Mouse (Mus musculus): ENCODE results near the gene Samsn1.
"Not testable (repeated sequence)": the region's sequence is repeated elsewhere in the genome, so short reads cannot be mapped to it uniquely, and the experiment has no call there.

Samsn1 gene

DNA sequence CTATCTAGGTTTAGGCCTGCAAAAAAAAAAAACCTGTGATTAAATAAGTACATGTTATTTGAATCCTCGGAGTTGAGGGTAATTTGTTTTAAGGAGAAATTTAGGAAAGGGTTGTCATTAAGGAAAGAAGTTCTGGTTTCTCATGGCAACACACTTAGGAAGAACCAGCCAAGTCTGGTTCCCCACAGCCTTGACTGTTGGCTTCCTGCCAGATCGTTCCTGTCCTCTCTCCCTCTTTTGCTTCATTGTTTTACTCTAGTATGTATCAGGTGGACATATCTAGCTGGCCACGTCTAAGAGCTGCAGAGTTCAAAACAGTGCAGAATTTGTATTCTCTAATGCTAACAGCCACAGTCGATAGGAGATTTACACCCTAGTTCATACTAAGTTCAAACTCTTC, 146.2 kb downstream of the Samsn1 start:
- no peak for DNase-seq (ENCODE audit: low read depth)

DNA sequence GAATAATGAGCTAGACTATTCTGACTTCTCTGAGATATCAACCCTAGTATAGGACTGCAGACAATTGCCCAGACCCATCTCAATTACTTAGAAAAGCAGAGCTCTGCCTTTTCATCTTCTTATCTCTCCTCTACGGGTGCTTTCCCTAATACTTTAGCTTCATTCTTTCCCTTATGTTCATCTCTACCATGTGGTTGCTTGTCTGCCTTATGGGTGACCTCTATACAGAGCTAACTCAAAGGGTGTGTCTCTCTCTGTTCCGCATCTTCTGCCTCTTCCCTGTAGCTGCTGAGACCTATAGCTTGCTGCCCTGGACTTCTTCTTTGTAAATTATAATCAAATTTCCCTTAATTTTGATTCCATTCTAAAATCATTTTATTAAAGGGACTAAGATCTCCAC, 147.6 kb downstream of the Samsn1 start:
- DNase-seq (ENCODE audit: low read depth): no peak

DNA sequence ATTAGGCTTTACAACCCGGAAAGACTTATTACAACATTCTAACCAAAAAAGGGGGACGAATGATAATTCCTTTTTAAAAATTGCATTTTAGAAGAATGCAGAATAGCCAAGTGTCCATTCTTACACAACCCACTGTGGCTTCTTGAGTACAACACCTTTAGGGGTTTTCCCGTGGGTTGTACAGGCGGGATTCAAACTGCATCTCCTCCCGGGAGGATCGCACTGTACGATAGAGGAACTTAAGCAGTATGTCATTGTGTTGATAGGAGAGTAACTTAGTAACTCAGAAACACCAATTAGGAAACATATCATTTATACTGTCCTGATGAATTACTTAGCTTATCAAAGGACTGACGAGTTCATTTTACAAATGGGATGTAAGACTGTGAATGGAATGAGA, 149.8 kb downstream of the Samsn1 start:
- no peak for DNase-seq (ENCODE audit: low read depth)

- no peak for DNase-seq (ENCODE audit: low read depth)
Observed at GRCm38 (mm10) chr16:75867400-75867799, 154.7 kb downstream of the Samsn1 start.

- no peak for DNase-seq (ENCODE audit: low read depth)
Observed at GRCm38 (mm10) chr16:75865505-75865904, 156.6 kb downstream of the Samsn1 start.

- no peak for DNase-seq (ENCODE audit: low read depth)
Observed at GRCm38 (mm10) chr16:75864673-75865072, 157.4 kb downstream of the Samsn1 start.

DNA sequence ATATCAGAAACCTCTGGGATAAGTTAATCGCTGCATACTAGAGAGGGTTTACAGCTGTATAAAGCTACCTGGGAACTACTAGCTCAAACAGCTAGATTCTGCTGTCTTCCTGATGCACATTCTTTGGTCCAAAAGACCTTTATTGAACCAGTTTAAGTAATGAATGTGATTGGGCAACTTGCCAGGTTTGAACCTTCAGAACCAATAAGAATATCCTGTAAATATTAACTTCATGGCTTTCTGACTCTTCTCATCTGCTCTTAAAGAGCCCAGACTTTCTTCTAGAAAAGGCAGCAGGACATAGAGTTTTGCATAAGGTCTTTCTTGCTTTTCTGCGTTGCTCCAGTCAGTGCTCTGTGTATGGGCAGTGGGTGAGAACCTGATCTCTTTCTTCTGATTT, 165.7 kb downstream of the Samsn1 start:
- peak; percentile 32 for DNase-seq (ENCODE audit: low read depth)

DNA sequence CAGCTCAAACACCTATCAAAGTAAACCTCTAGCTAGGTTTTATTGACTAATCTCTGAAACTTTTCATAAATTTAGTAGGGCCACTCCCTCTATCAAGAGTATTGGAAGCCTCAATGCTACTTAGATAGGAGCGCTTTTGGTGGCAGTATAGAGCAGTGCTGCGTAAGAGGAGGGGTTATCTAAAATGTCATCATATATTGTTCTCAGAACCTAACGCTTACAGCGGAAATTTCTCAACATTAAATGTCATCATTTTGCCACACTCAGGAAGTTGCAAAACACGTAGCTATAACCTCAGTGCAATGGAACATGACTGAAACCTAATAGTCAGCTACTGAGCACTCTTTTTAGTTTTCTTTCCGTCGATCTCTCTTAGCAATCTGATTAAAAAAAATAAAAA, 166.7 kb downstream of the Samsn1 start:
- DNase-seq (ENCODE audit: low read depth): peak; percentile 80

GRCm38 (mm10) chr16:75853556-75854271, 168.4 kb downstream of the Samsn1 start:
- DNase-seq (ENCODE audit: low read depth): no peak

- no peak for DNase-seq (ENCODE audit: low read depth)
Observed at GRCm38 (mm10) chr16:75852485-75852884, 169.6 kb downstream of the Samsn1 start.

DNA sequence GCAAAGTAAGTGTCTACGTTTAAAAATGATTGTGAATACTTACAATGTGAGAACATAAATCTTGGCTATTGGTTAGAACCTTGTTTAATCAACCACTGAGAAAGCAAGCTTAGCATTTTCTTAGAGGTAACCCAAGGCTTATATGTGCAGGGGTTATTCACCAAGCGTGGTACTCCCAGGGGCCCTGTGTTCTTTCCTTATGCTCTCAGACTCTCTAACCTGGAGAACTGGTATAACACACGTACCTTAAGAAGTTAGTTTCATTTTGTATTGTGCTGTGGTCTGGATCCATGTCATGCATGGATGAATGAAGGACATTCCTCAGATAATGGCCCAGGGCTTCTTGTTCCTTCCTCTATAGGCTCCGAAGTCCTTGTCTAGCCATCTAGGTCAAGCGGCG, 173.0 kb downstream of the Samsn1 start:
- DNase-seq (ENCODE audit: low read depth): no peak

GRCm38 (mm10) chr16:75843653-75844062, 178.4 kb downstream of the Samsn1 start:
- no peak for DNase-seq (ENCODE audit: low read depth)

DNA sequence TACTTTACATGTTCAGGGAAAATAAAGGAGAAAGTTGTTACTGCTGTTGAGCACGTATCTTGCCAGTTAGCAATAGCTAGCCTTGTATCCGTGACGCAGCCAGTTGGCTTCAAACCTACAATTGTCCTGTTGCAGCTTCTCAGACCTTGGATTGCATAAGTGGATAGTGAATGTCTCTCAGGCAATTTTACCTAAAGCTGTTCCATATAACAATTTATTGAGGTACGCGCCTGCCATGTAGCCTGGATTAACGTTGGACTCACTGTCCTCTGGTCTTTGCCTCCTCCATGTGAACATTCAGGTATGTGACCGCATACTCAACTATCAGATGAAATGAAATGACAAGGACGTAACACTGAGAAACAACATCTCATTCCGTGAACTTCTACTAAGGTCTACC, 179.1 kb downstream of the Samsn1 start:
- DNase-seq (ENCODE audit: low read depth): no peak

DNA sequence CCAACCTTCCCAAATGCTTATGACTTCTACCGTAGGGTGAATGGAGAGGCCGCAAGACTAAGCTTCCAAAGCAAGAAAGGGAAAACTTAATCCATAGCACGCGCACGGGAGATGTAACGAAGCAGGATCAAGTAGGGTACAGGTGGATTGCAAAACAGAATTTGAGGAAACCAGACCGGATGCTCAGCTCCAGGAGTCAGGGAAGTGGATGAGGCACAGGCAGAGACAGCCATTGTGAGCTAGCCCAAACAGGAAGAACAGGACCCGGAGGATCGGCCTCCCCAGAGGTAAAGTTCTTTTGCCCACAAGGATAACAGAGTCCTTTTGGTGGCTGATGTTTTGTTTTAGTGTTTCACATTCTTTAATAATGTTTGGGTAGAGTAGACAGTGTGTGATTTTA, 179.5 kb downstream of the Samsn1 start:
- DNase-seq (ENCODE audit: low read depth): no peak

GRCm38 (mm10) chr16:75837728-75838451, 184.2 kb downstream of the Samsn1 start:
- no peak for DNase-seq (ENCODE audit: low read depth)

DNA sequence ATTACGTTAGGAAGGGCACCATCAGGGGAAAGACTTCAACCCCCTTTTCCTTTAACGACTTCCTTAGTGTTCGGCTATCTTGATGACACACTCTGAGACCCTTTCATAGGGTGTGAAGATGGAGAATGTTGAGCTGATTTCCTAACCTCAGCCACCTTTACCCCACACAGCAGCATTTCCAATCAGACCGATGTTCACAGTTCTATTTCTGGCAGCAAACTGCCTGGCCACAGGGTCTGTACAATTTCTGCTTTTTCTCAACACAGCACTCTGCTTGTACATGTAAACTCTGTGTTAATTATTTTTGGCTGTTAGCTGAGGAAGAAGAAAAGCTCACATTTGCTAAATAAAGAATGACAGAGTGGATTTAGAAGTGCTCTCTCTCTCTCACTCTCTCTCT, 190.7 kb downstream of the Samsn1 start:
- no peak for DNase-seq (ENCODE audit: low read depth)

DNA sequence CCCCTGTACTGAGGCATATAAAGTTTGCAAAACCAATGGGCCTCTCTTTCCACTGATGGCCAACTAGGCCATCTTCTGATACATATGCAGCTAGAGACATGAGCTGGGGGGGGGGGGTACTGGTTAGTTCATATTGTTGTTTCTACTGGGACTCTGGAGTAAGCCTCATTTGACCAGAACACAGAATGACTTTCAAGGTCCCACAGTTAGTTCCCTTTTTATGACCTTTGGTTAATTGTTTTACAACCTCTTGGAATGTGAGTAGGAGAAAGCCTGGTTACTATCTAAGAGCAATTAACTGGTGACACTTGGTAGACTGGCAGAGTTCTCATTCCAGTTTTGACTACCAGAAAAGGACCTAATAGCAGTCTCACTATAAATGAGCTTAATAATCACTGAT, 195.1 kb downstream of the Samsn1 start:
- DNase-seq (ENCODE audit: low read depth): not testable (repeated sequence)

DNA sequence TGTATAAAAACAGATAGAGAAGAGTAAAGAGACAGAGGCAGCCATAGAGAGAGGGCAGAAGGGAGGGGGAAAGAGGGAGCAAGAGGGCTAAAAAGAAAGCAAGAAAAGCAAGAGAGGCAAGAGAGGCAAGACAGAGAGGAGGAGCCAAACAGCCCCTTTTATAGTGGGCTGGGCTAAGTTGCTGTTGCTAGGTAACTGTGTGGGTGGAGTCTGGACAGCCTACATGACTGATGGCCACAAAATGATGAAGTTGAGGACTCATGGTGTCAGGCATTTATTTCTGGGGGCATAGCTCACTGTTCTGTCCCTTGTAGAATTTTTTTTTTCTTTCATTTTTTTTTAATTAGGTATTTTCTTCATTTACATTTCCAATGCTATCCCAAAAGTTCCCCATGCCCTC, 195.6 kb downstream of the Samsn1 start:
- DNase-seq (ENCODE audit: low read depth): no peak

- peak; percentile 38 for DNase-seq (ENCODE audit: low read depth)
Observed at GRCm38 (mm10) chr16:75823226-75823625, 198.9 kb downstream of the Samsn1 start.

- no peak for DNase-seq (ENCODE audit: low read depth)
Observed at GRCm38 (mm10) chr16:75820963-75821362, 201.1 kb downstream of the Samsn1 start.

All from naive thymus-derived CD4-positive, alpha-beta T cell, adult 2 months (primary cell).